Mouse (Mus musculus) thymus, postnatal 14 days (tissue): ENCODE results near the gene Thbs4.

Experiments used
- DNase-seq: peaks from one replicate; pipeline ENCODE4 v3.0.0; 2021

The Thbs4 gene

DNA sequence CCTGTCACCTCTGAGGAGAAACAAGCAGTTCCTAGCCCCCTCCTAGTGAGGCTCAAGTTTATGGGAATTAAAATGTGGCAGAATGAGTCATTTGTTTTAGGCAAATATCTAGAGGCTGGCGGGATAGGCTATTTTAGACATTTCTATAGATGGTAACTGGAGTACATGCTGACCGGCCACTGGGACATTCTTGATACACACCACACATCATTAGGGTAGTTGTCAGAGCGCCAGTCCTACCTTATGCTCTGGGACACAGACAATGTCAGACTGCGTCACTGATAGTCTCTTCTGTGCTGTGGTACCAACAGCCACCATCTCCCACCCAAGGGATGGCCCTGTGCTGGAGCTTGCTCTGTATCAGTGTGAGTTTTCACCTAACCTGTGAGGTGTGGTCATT, 35.5 kb downstream of the Thbs4 start:
- no peak for DNase-seq

DNA sequence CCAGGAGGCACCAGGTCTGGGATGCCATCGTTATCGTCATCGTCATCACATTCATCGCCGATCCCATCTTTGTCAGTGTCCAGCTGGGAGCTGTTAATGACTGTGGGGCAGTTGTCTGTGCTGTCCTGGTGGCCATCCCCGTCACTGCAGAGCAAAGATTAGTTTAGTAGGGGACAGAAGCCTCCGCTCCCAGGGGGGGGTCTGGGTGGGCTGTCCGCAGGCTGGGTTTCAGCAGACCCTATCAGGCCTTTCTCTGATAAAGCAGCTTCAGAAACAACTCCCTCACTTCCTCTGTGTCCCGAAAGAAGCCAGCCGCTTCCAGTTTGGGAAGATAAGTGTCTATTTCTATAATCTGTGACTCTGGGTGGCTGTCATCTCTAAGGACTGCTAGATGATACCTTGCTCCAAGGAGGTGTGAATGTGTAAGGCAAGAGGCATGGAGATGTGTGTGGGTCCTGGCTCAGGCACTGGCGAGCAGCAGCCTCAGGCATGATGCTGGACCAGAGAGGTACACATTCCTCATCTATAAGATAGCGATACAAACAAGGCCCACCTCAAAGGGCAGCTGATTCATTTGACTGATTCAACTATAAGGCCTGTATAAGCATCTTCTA, 36.5 kb downstream of the Thbs4 start:
- DNase-seq, result no peak

DNA sequence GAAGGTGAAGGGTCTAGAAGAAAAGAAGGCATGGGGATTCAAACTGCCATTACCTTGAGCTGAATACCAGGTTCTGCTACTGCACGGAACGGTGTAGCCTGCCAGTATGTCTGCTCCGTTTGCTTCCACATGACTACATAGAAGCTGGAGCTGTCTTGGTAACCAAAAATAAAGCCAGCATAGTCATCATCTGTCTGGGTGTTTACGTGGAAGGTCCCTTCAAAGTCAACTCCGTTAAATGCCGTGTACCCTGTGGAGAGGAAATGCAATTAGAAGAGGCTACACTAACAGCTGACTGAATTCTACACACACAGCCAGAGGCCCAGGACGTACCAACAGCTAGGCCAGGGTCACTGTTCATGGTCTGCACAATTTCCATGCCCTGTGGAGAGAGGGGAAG, 39.6 kb downstream of the Thbs4 start:
- no peak for DNase-seq

DNA sequence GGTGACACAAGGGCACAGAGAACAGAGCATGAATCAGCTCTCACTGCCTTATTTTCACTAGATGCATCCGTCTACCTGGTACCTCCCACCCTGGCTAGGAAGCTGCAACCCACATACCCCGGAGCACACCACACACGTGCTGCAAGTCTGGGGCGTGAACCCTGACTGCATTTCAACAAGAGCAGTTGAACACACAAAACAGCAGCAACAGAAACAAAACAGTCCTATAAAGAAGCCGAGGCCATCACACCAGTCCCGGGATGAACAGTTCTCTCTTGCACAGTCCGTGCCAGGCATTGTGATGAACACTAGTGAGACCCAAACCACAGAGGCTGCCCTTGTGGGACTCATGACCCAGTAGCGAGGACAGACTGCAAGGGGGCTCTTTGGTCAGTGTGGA, 40.9 kb downstream of the Thbs4 start:
- no peak for DNase-seq

- DNase-seq, result no peak
Measured at GRCm38 (mm10) chr13:92751726-92752565, 42.7 kb downstream of the Thbs4 start.

- DNase-seq, result peak; percentile 77
Measured at GRCm38 (mm10) chr13:92750976-92751518, 43.6 kb downstream of the Thbs4 start.

GRCm38 (mm10) chr13:92743337-92743736, 51.3 kb downstream of the Thbs4 start:
- no peak for DNase-seq

GRCm38 (mm10) chr13:92742886-92743285, 51.7 kb downstream of the Thbs4 start:
- no peak for DNase-seq

GRCm38 (mm10) chr13:92740671-92741270, 53.8 kb downstream of the Thbs4 start:
- peak; percentile 38 for DNase-seq

GRCm38 (mm10) chr13:92739858-92740257, 54.8 kb downstream of the Thbs4 start:
- DNase-seq, result peak; percentile 33

- DNase-seq, result peak; percentile 61
Measured at GRCm38 (mm10) chr13:92738821-92739220, 55.8 kb downstream of the Thbs4 start.

- peak; percentile 63 for DNase-seq
Measured at GRCm38 (mm10) chr13:92736516-92737300, 57.9 kb downstream of the Thbs4 start.

- no peak for DNase-seq
Measured at GRCm38 (mm10) chr13:92735693-92736092, 58.9 kb downstream of the Thbs4 start.

GRCm38 (mm10) chr13:92733741-92734140, 60.9 kb downstream of the Thbs4 start:
- DNase-seq, result no peak

DNA sequence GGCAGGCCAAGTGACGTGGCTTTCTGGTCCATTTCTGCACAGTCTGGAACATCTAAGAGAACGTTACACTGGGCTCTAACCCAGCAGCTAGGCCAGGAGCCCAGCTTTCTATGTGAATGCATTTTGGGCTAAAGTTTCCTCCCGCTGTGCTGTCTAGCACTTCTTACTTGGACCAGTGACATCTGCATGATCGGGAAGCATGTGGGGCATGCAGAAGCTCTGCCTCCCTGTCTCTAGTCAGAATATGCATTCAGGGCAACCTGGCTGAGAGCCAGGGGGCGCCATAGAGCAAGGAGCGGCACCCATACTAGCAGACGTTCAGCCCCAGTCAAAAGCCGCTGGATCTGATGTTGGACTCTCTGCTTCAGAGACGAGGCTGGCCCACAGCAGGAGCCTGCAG, 61.4 kb downstream of the Thbs4 start:
- DNase-seq, result peak; percentile 91

GRCm38 (mm10) chr13:92732836-92733235, 61.8 kb downstream of the Thbs4 start:
- DNase-seq, result no peak

DNA sequence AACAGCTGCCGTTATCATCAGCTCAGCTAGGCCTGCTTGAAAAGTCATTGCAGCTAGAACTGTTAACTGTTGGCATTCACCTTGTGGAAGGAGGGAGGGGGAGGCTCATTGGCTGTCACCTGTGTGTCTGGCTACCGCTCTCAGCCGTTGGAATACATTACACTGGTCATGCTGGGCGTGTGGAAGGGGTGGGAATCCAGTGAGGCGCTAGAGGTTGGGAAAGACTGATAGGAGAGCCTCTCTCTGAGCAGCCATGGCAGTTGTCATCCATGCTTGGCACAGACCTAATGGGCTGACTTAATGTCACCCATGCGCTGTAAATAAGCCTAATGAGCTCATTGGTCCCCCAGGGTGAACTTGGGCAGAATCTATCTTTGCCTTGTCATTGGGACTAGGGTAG, 62.8 kb downstream of the Thbs4 start:
- no peak for DNase-seq

DNA sequence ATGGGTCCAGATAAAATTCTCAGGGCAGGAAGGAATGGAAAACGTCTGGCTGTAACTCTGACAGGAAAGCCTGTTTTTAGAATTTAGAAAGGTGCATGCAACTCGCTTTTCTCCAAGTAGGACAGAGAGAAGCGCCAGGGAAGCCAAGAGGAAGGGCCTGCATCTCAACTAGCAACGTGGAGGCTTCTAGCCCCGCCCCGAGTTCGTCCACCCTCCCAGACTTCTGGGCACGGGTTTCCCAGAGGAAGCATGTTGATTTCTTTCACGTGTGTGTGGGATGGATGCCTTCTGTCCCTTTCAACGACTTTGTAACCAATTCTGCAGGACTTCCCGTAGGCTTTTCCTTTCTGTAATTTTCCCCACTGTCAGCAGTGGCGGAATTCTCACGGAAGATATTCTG, 64.8 kb downstream of the Thbs4 start:
- no peak for DNase-seq

DNA sequence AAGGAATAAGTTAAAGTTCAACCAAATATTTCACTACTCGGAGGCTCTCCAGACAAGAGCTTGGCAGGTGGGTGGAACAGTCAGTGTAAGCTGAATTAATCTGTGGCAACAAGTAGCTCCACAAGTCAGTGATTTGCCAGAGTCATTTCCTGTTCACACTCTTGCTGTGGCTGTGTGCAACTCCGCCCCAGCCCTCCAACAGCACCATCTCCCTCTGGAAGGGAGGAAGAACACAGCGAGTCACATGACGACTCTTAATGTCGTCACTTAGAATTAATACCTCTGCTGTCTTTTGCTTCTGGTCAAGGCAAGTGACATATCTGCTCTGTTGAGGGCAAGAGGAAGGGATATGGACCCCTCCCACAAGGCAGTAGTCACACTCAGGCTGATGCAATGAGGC, 72.2 kb downstream of the Thbs4 start:
- DNase-seq, result no peak

DNA sequence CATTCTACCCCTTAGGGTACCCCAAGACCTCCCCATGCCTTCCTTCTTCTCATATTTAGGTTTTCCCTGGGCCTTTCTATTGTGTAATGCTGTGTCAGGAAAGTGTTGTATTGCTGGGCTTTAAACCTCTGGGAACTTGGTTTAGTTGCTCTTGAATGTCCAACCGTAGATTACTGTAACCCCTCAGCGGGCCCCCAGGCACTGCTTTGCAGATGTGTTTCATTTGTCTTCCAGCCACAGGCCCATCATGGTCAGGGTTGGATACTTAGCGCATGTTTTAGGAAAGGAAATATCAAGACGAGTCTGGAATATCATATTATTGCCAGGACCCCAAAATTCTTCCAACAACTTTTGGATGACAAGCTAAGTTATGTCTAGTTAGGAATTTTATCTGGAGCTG, 73.6 kb downstream of the Thbs4 start:
- DNase-seq, result no peak

DNA sequence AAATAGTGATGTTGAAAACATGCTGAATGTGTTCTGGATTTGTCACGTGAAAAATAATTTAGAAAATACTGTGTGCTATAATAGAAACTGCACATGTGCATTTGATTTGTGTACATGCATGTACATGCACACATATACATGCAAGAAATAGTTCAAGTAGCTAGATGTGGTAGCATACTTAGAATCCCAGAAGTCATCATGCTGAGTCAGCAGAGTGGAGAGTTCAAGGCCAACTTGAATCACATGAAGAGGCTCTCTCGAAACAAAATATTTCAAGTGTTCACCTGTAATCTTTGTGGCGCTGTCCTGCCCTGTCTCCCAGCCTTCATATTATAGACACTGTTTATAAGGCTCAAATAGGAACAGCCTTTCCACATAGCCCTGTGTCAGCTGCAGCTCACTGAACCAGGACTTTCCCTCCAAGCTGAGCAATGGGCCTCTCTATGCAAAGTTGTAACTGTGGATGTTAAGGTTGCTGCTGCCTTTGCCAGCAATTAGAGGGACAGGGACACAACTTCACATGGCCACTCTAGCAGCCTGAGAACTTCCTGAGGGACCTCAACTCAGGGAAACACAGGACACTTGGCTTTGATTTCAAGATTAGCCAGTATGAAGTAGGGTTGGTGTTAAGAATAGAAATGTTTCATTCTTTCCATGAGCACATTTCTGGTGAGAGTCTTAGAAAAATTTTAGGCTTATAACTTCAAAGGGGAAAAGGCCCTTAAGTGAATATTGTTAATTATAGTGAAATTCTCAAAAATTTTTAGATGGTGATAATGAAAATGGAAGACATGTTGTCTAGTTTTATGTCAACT, 76.6 kb downstream of the Thbs4 start:
- no peak for DNase-seq

GRCm38 (mm10) chr13:92712619-92713018, 82.0 kb downstream of the Thbs4 start:
- DNase-seq, result no peak
